In the genomic region with DNA sequence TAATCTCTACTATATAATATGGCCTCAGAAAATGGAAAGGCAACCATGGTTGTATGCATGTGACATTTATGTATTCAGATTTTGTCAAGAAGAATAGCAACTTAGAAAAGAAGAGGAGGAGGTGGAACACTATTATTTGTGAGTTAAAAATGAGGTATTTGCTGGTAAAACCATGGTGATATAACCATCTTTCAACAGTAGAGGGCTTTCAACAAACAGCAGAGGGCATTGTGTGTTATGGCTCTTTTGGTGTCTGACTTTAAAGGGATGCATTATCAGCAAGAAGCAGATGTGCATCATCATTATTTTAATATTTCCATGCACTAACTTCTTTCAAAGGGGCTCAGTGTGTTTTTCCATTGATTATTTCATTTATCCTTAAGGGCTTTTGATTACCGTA, we compare ENCODE assay signal across 23 mouse cellular contexts.
DNase-seq lines count a peak whose midpoint lies in the region; ATAC-seq and TF ChIP-seq lines count a peak whose summit lies in the region.
"Had no signal": no experiment of that assay in that cellular context is flagged by ENCODE, and none has a peak within 500 bp of the region (broad histone marks: within the 10 kb centered on the region; RNA-seq: fewer than 3 reads in every experiment).

No protein-coding gene starts in this region.

- 82% methylated on average over 1 of the region's 1 CpGs for WGBS in midbrain, postnatal 0 days
- 100% methylated on average over 1 of the region's 1 CpGs for WGBS in midbrain, embryonic 10.5 days
- 100% methylated on average over 1 of the region's 1 CpGs for whole genome bisulfite sequencing in kidney, embryonic 15.5 days

- H3K27ac ChIP-seq in midbrain, postnatal 0 days (ENCODE audit: low read depth, low read length), result no peak overlapping the region
- H3K27ac ChIP-seq in midbrain, embryonic 10.5 days (replicated peaks), result no peak overlapping the region
- no peak overlapping the region for H3K27ac ChIP-seq in kidney, embryonic 15.5 days
- H3K27ac ChIP-seq: embryonic facial prominence, embryonic 15.5 days; forebrain, embryonic 10.5 days; forebrain, embryonic 15.5 days; heart, embryonic 15.5 days; hindbrain, embryonic 10.5 days; hindbrain, embryonic 14.5 days had no signal

- DNase-seq in midbrain, postnatal 0 days (ENCODE audit: low spot score), result no peak
- no peak for DNase-seq in midbrain, embryonic 10.5 days (ENCODE audit: low spot score)
- DNase-seq in T-cell, adult 2 months (ENCODE audit: low spot score), result no peak
- DNase-seq in adrenal gland, adult (ENCODE audit: inconsistent age in 2 of 2, low spot score in 1 of 2), result no peak
- DNase-seq: adrenal gland, postnatal 10 days; cerebellum, adult 11 months; cerebellum, adult 8-10 months; cerebellum, postnatal 14 days; embryo, embryonic 11 days; gastrocnemius, postnatal 10 days; heart, adult 18-20 months had no signal

- H3K36me3 ChIP-seq in midbrain, postnatal 0 days (ENCODE audit: insufficient read depth, low read length), result no peaks in the 10 kb centered on the region
- no peaks in the 10 kb centered on the region for H3K36me3 ChIP-seq in midbrain, embryonic 10.5 days
- no peaks in the 10 kb centered on the region for H3K36me3 ChIP-seq in kidney, embryonic 15.5 days
- H3K36me3 ChIP-seq: embryonic facial prominence, embryonic 15.5 days; forebrain, embryonic 10.5 days; forebrain, embryonic 15.5 days; heart, embryonic 15.5 days; hindbrain, embryonic 10.5 days had no signal

- H3K9me3 ChIP-seq in midbrain, postnatal 0 days (ENCODE audit: low read length), result no peaks in the 10 kb centered on the region
- no peaks in the 10 kb centered on the region for H3K9me3 ChIP-seq in midbrain, embryonic 10.5 days (replicated peaks)
- no peaks in the 10 kb centered on the region for H3K9me3 ChIP-seq in kidney, embryonic 15.5 days (replicated peaks)
- H3K9me3 ChIP-seq: embryonic facial prominence, embryonic 15.5 days; forebrain, embryonic 10.5 days; forebrain, embryonic 15.5 days; heart, embryonic 15.5 days; hindbrain, embryonic 10.5 days had no signal

- no peaks in the 10 kb centered on the region for H3K4me1 ChIP-seq in midbrain, postnatal 0 days (ENCODE audit: insufficient read depth, low read length)
- no peaks in the 10 kb centered on the region for H3K4me1 ChIP-seq in midbrain, embryonic 10.5 days
- no peaks in the 10 kb centered on the region for H3K4me1 ChIP-seq in kidney, embryonic 15.5 days
- H3K4me1 ChIP-seq: embryonic facial prominence, embryonic 15.5 days; forebrain, embryonic 10.5 days; forebrain, embryonic 15.5 days; heart, embryonic 15.5 days; hindbrain, embryonic 10.5 days had no signal

- H3K4me2 ChIP-seq in midbrain, postnatal 0 days (ENCODE audit: low read depth, low read length, poor library complexity, severe bottlenecking), result no peak overlapping the region
- H3K4me2 ChIP-seq in kidney, embryonic 15.5 days, result no peak overlapping the region
- H3K4me2 ChIP-seq: embryonic facial prominence, embryonic 15.5 days; forebrain, embryonic 15.5 days; heart, embryonic 11.5 days; heart, embryonic 15.5 days; hindbrain, embryonic 14.5 days had no signal

- ATAC-seq in midbrain, postnatal 0 days (ENCODE audit: low FRiP score), result no peak
- ATAC-seq in CD4-positive, CD25-positive, alpha-beta regulatory T cell, adult 4 months, result peak; percentile 63
- ATAC-seq in inflammation-experienced regulatory T-cells, adult 6 months, result peak; percentile 46
- ATAC-seq in kidney, embryonic 15.5 days (replicated peaks; ENCODE audit: low FRiP score), result no peak
- ATAC-seq: forebrain, embryonic 15.5 days; Patski had no signal

- no peak overlapping the region for H3K9ac ChIP-seq in midbrain, postnatal 0 days (replicated peaks; ENCODE audit: low read length, poor library complexity, severe bottlenecking)
- no peak overlapping the region for H3K9ac ChIP-seq in kidney, embryonic 15.5 days
- H3K9ac ChIP-seq: embryonic facial prominence, embryonic 15.5 days; forebrain, embryonic 15.5 days; heart, embryonic 15.5 days; hindbrain, embryonic 14.5 days had no signal

- H3K27me3 ChIP-seq in midbrain, postnatal 0 days (ENCODE audit: insufficient read depth, low read length), result no peaks in the 10 kb centered on the region
- peaks cover 14% of the 10 kb centered on the region for H3K27me3 ChIP-seq in midbrain, embryonic 10.5 days (ENCODE audit: low read depth, poor library complexity, severe bottlenecking)
- 0 out of 2 replicates have a peak, but pooled peaks cover 2% of the 10 kb centered on the region for H3K27me3 ChIP-seq in kidney, embryonic 15.5 days
- H3K27me3 ChIP-seq: embryonic facial prominence, embryonic 15.5 days; forebrain, embryonic 15.5 days; heart, embryonic 15.5 days had no signal

- TF ChIP-seq CTCF in midbrain, postnatal 0 days (IDR thresholded peaks at IDR 0.05), result peak; percentile 43

- no peak overlapping the region for H3K4me3 ChIP-seq in midbrain, postnatal 0 days (ENCODE audit: low read depth, low read length)
- H3K4me3 ChIP-seq in midbrain, embryonic 10.5 days, result no peak overlapping the region
- H3K4me3 ChIP-seq in kidney, embryonic 15.5 days (replicated peaks), result no peak overlapping the region
- H3K4me3 ChIP-seq: embryonic facial prominence, embryonic 15.5 days; erythroblast, embryonic 14.5 days; forebrain, embryonic 10.5 days; forebrain, embryonic 15.5 days; heart, embryonic 15.5 days; hindbrain, embryonic 10.5 days had no signal

Comparison
In these comparisons a context has a peak if more than half of its experiments do, and no peak if none do; other contexts are left out.
1. ATAC-seq: peak in CD4-positive, CD25-positive, alpha-beta regulatory T cell, adult 4 months (single experiment) and inflammation-experienced regulatory T-cells, adult 6 months (single experiment); none in midbrain, postnatal 0 days (single experiment) and kidney, embryonic 15.5 days (single experiment).